Mouse (Mus musculus) Patski (cell line): ENCODE results near the gene Cacna1s. TPM values are rescaled to one million over a fixed set of nuclear protein-coding genes. Genes with fewer than 3 reads are reported as not detected.

Source experiments
- ATAC-seq: fragments of 100-300 bp; one replicate; pipeline ENCODE4 v1.8.0; 2021
- CTCF ChIA-PET: fragments of 350-600 bp; sonication (Branson Sonifier 250); formaldehyde crosslinking; loops from one replicate; lab custom pipeline; 2022; ENCODE audit warnings: inconsistent platforms; lab: Charles Lee
- POLR2A ChIA-PET: fragments of 350-600 bp; sonication (Branson Sonifier 250); formaldehyde crosslinking; loops from one replicate; lab custom pipeline; 2022; ENCODE audit warnings: antibody characterized with exemption, inconsistent platforms; lab: Charles Lee
- DNase-seq: peaks from one replicate; pipeline ENCODE4 v3.0.0-alpha.2; 2011; ENCODE audit warnings: low read depth, low spot score
- H3K27me3 ChIP-seq: fragments of 371-371 bp; one replicate; pipeline ENCODE4 v1.5.1; 2021
- CTCF ChIP-seq: fragments of 100-300 bp; IDR thresholded peaks from one replicate; pipeline ENCODE4 v1.5.1; 2021
- in situ Hi-C: fragments of 300-500 bp; cut with MboI; formaldehyde crosslinking; loops from 3 replicates; pipeline ENCODE4 v1.11.1; 2018; ENCODE audit warnings: low pct_unique_long_range_greater_than_20kb, mixed read lengths
- polyA plus RNA-seq: library from polyadenylated mRNA; unstranded; gene quantifications from one replicate; pipeline ENCODE4 v1.2.3, GENCODE M21; 2021

The Cacna1s gene
- polyA plus RNA-seq, result not detected

- in situ Hi-C loops, result no loop called here
- DNase-seq, result no peak
- TF ChIP-seq CTCF, result no peak
- ATAC-seq, result no peak
- ChIA-PET POLR2A (no interaction called here), CTCF (interaction anchor here (1.5 to 1.8 kb wide), 2 partner anchors 12 to 20 kb away, joined by 4 read pairs; no protein-coding TSS in a partner anchor)
- H3K27me3 ChIP-seq, result peaks cover 17% of the 10 kb centered on the region
Observed at GRCm38 (mm10) chr1:136052547-136052946, at the start of gene Cacna1s. Gene Cacna1s, plus strand, starts transcription at chr1:136052750.

DNA sequence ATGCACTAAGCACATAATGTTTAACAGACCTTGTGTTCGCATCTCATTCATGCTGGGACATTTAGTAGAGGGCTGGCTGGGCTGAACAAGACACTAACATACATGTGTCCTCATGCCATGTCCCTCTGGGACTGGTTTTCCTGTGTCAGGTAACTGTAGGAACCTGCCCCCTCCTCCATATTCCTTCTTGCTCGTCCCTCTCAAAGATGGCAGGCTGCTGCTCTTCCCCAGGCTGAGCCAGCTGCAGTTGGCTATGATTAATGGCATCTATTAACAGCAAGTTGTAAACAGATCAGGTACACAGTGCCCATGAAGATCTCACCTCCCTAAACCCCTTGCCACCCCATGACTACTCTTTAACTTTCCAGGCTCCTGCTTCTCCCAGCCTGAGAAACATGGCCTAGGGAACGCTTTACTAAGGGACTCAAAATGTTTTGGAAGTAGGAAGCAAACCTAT is 46.2 kb upstream of the Cacna1s start, which contains the start of gene Igfn1:
TSS of gene Igfn1 (minus strand) at position 51 of the 457 bp plus-strand sequence.
- peaks cover 9% of the 10 kb centered on the region for H3K27me3 ChIP-seq
- ChIA-PET POLR2A (no interaction called here), CTCF (no interaction called here)
- in situ Hi-C loops, result no loop called here
- no peak for DNase-seq
- ATAC-seq, result no peak
- TF ChIP-seq CTCF, result no peak

DNA sequence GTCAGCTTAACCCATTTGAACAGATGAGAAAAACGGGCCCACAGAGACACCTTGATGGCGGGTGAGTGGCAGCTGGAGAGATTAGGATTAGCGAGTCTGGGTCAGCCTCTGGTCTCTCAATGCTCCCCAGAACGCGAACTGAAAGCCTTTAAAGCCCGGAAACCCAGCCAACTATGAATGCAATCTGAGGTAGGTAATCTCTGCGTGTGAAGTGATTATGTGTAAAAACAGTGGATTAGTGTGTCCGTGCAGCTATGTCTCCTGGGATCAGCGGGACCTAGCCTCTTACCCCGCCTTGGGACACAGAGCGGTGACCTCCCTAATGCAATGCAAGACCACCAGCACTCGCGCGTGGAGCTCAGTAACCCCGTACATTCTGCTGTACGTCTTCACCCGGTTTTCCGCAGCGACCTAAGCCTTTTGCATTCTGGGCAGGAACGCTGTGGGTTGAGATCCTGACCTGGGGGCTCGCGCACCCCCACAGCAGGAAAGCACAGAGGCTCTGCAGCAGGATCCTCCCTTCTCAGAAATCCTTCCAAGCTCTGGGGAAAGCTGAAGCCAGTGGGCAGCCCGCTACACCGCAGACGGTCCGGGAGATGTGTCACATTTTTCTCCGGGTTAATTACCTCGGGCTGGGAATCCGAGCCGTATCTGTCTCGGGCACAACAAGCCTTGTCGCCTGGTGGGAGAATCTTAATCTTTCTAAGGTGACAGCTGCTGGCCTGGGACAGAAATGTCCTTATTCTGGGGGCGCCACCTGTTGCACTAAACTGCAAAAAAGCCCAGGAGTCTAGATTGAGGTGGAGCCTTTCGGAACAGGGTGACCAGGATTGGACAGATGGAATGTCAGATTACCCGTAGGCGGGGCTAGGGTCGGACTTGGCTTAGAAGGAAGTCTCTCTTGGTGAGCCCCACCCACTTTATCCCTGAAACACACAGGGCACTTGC is 45.1 kb upstream of the Cacna1s start, which contains the start of gene Tmem9:
TSS of gene Tmem9 (plus strand) at position 940 of the 948 bp plus-strand sequence.
- ChIA-PET POLR2A (no interaction called here), CTCF (no interaction called here)
- peak; percentile 41 for DNase-seq
- in situ Hi-C loops, result no loop called here
- ATAC-seq, result peak; percentile 95
- TF ChIP-seq CTCF, result no peak
- H3K27me3 ChIP-seq, result peaks cover under 1% of the 10 kb centered on the region

GRCm38 (mm10) chr1:136008159-136008533 is 44.4 kb upstream of the Cacna1s start:
- in situ Hi-C loops, result no loop called here
- no peak for ATAC-seq
- no peak for DNase-seq
- ChIA-PET POLR2A (no interaction called here), CTCF (no interaction called here)
- H3K27me3 ChIP-seq, result no peaks in the 10 kb centered on the region
- no peak for TF ChIP-seq CTCF

DNA sequence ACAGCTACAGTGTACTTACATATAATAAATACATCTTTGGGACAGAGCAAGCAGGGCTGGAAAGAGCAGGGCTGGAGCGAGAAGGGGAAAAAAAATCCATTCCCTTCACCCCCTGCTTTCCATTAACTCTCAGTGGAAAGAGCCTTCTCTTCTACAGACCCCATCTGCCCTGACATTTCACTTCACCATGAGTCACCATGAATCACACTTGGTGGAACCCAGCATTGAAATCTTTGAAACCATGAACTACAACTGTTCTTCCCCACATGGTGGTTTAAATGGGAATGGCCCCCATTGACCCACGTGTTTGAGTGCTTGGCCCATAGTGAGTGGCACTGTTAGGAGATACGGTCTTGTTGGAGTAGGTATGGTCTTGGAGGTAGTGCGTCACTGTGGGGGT is 42.3 kb upstream of the Cacna1s start:
- no peaks in the 10 kb centered on the region for H3K27me3 ChIP-seq
- in situ Hi-C loops, result no loop called here
- no peak for TF ChIP-seq CTCF
- no peak for ATAC-seq
- no peak for DNase-seq
- CTCF ChIA-PET, result no interaction called here
- POLR2A ChIA-PET, result no interaction called here

DNA sequence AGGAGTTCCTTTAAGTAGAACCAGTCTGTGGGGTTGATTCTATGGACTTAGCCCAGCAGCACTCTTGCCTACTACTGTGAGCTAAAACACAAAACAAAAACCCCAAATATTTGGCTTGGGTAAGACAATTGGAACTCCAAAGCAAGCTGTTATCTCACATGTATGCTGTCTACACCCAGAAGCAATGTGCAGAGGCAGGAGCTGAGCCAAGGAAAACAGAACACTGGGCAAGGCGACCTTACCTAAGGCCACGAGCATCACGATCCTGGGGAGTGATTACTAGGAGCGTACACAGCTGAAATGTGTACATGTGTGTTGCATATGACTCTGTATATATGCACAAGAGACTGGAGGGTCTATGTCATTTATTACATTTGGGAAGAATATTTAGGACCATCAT is 39.0 kb upstream of the Cacna1s start:
- TF ChIP-seq CTCF, result no peak
- ChIA-PET CTCF (interaction anchor here (0.8 to 0.9 kb wide), 2 partner anchors 9 to 32 kb away, joined by 3 to 4 read pairs; no protein-coding TSS in a partner anchor), POLR2A (no interaction called here)
- ATAC-seq, result no peak
- no peaks in the 10 kb centered on the region for H3K27me3 ChIP-seq
- in situ Hi-C loops, result no loop called here
- DNase-seq, result no peak

- no peak for DNase-seq
- CTCF ChIA-PET, result interaction anchor here (1.8 kb wide), 1 partner anchor 31 kb away, joined by 5 read pairs; no protein-coding TSS in a partner anchor
- POLR2A ChIA-PET, result no interaction called here
- ATAC-seq, result no peak
- no peaks in the 10 kb centered on the region for H3K27me3 ChIP-seq
- in situ Hi-C loops, result no loop called here
- TF ChIP-seq CTCF, result no peak
Observed at GRCm38 (mm10) chr1:136014796-136015502, 37.6 kb upstream of the Cacna1s start.

- ChIA-PET POLR2A (no interaction called here), CTCF (interaction anchor here (1.2 to 1.6 kb wide), 2 partner anchors 29 to 72 kb away, joined by 4 read pairs; no protein-coding TSS in a partner anchor)
- no peak for ATAC-seq
- in situ Hi-C loops, result no loop called here
- DNase-seq, result no peak
- no peaks in the 10 kb centered on the region for H3K27me3 ChIP-seq
- no peak for TF ChIP-seq CTCF
Observed at GRCm38 (mm10) chr1:136017307-136017706, 35.2 kb upstream of the Cacna1s start.

DNA sequence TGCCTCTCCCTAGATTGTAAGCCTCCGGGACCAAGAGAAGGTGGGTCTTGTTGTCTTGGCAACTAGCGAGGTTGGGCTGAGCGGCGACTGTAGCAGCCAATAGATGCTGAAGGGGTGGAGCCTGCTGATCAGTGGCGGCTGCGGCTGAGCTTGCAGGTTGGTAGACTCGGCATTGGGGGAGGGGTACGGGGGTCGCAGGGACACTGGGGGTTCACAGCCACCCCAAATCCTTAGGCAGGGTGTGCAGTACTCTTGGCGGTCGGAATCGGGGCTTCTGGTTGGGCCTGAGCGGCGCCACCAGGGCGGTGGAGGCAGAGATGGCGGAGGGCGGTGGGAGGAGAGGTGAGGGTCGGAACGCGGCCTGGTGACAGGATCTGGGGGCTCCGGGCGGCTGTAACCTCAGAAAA is 34.6 kb upstream of the Cacna1s start:
- in situ Hi-C loops, result no loop called here
- ChIA-PET CTCF (interaction anchor here (1.2 to 1.6 kb wide), 3 partner anchors 28 to 72 kb away, joined by 3 to 4 read pairs (median 4); no protein-coding TSS in a partner anchor), POLR2A (interaction anchor here (1.0 kb wide), 1 partner anchor 18 kb away, joined by 3 read pairs; no protein-coding TSS in a partner anchor)
- peak; percentile 72 for DNase-seq
- no peak for TF ChIP-seq CTCF
- ATAC-seq, result peak; percentile 98
- no peaks in the 10 kb centered on the region for H3K27me3 ChIP-seq

GRCm38 (mm10) chr1:136018390-136019189 is 34.0 kb upstream of the Cacna1s start:
- no peak for TF ChIP-seq CTCF
- H3K27me3 ChIP-seq, result no peaks in the 10 kb centered on the region
- ChIA-PET POLR2A (interaction anchor here (1.0 kb wide), 1 partner anchor 17 kb away, joined by 3 read pairs; no protein-coding TSS in a partner anchor), CTCF (interaction anchor here (1.3 to 1.6 kb wide), 2 partner anchors 27 to 60 kb away, joined by 3 to 4 read pairs; no protein-coding TSS in a partner anchor)
- in situ Hi-C loops, result no loop called here
- no peak for DNase-seq
- ATAC-seq, result no peak
